Mouse (Mus musculus): Measurements from ENCODE around the gene Gm42906. TPM values are rescaled to one million over a fixed set of nuclear protein-coding genes. Genes with fewer than 3 reads are reported as not detected.

The Gm42906 gene
- total and polyA plus RNA-seq, 3 experiments = not detected

DNA sequence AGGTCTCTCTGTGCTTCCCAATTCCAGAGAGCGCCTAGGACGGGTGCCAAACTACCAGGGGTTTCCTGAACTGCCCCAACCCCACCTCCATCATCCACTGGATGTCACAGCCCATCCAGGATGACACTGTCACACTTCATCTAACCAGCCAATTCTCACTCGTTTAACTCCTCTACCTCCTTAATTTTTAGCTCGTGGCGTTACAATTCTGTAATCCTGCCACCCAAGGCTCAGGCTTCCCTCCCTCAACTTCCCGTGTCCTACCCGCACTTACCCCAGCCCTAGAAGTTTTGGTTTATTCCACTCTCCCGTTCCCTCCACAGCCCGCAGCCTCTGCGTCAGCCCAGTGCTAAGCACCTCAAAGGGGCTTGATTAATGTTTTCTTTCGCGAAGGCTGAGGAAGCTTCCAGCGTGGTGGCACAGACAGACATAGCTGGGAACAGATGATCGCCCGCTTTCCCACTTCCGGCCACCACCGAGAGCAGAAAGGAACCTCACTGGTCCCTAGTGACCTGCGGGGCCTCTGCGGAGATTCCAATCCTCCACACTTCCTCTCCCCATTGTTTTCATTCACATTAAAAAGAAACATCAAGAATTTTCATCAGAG, 319.6 kb downstream of the Gm42906 start:
- no peak for DNase-seq (ENCODE audit: low read depth, low spot score)
- H3K27me3 ChIP-seq (ENCODE audit: control insufficient read depth in 1 of 2, insufficient read depth in 2 of 2, low read length in 2 of 2) = no peaks in the 10 kb centered on the region
- H3K9me3 ChIP-seq (replicated peaks; ENCODE audit: insufficient read depth, low read length) = no peaks in the 10 kb centered on the region
- H3K27ac ChIP-seq (ENCODE audit: control insufficient read depth, low read depth, low read length) = no peak overlapping the region
- no peak overlapping the region for H3K4me3 ChIP-seq (ENCODE audit: control insufficient read depth in 1 of 2, insufficient read depth in 1 of 2, low read depth in 2 of 2, low read length in 2 of 2)
- H3K9ac ChIP-seq (ENCODE audit: control insufficient read depth, low read depth, low read length, poor library complexity, severe bottlenecking) = no peak overlapping the region
- H3K79me2 ChIP-seq (ENCODE audit: control insufficient read depth, insufficient read depth, low read length, poor library complexity) = no peaks in the 10 kb centered on the region
- H3K36me3 ChIP-seq (ENCODE audit: control insufficient read depth in 1 of 2, insufficient read depth in 2 of 2, low read length in 2 of 2) = no peaks in the 10 kb centered on the region
- no peaks in the 10 kb centered on the region for H3K4me1 ChIP-seq (ENCODE audit: control insufficient read depth in 1 of 2, insufficient read depth in 2 of 2, low read length in 2 of 2)
- no peak for TF ChIP-seq SMC3 (IDR thresholded peaks at IDR 0.05; ENCODE audit: low read depth, low read length)
- no peak for TF ChIP-seq CTCF (IDR thresholded peaks at IDR 0.05 in 2 of 3, conservative IDR thresholded peaks at IDR 0.05 in 1 of 3; ENCODE audit: control insufficient read depth in 1 of 3, insufficient read depth in 1 of 3, low read depth in 2 of 3, low read length in 3 of 3, poor library complexity in 1 of 3, severe bottlenecking in 1 of 3)
- no peak for TF ChIP-seq MAZ (IDR thresholded peaks at IDR 0.05; ENCODE audit: low read depth, low read length)
- TF ChIP-seq NRF1 (IDR thresholded peaks at IDR 0.05; ENCODE audit: insufficient read depth, low read depth, low read length, poor library complexity, severe bottlenecking) = no peak
- TF ChIP-seq ETS1 (IDR thresholded peaks at IDR 0.05; ENCODE audit: low read depth, low read length) = no peak
- TF ChIP-seq TBP (IDR thresholded peaks at IDR 0.05; ENCODE audit: low read depth, low read length) = no peak
- no peak for TF ChIP-seq MYC (IDR thresholded peaks at IDR 0.05; ENCODE audit: low read depth, low read length)
- TF ChIP-seq CHD2 (IDR thresholded peaks at IDR 0.05; ENCODE audit: low read length) = no peak
- TF ChIP-seq RAD21 (IDR thresholded peaks at IDR 0.05; ENCODE audit: low read depth, low read length) = no peak
- no peak for TF ChIP-seq USF1 (IDR thresholded peaks at IDR 0.05; ENCODE audit: low read depth, low read length)
- no peak for TF ChIP-seq GABPA (IDR thresholded peaks at IDR 0.05; ENCODE audit: low read depth, low read length)
- no peak for TF ChIP-seq KAT2A (conservative IDR thresholded peaks at IDR 0.05; ENCODE audit: low read depth, low read length)
- TF ChIP-seq MAFK (IDR thresholded peaks at IDR 0.05; ENCODE audit: borderline replicate concordance, low read depth, low read length) = no peak
- TF ChIP-seq ELF1 (IDR thresholded peaks at IDR 0.05; ENCODE audit: low read depth, low read length) = no peak

DNA sequence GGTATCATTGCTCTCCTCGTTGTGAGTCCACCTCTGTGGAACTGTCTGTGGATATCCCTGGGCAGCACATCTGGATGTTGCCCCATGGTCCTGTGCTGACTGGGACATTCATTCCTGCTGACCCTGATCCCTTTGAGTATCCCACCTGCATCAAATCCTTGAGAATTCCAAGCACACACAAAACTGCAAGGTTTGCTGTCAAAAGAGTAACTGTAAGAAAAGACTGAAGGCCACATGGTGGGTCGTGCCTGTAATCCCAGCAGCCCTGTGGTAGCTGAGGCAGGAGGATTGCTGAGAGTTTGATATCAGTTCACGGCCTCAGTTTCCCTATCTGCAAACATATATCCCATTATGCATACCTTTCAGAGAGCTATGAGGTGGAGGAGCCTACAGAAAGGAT, 321.1 kb downstream of the Gm42906 start:
- H3K79me2 ChIP-seq (ENCODE audit: control insufficient read depth, insufficient read depth, low read length, poor library complexity) = no peaks in the 10 kb centered on the region
- H3K9ac ChIP-seq (ENCODE audit: control insufficient read depth, low read depth, low read length, poor library complexity, severe bottlenecking) = no peak overlapping the region
- H3K9me3 ChIP-seq (replicated peaks; ENCODE audit: insufficient read depth, low read length) = no peaks in the 10 kb centered on the region
- no peaks in the 10 kb centered on the region for H3K36me3 ChIP-seq (ENCODE audit: control insufficient read depth in 1 of 2, insufficient read depth in 2 of 2, low read length in 2 of 2)
- no peak overlapping the region for H3K27ac ChIP-seq (ENCODE audit: control insufficient read depth, low read depth, low read length)
- no peak overlapping the region for H3K4me3 ChIP-seq (ENCODE audit: control insufficient read depth in 1 of 2, insufficient read depth in 1 of 2, low read depth in 2 of 2, low read length in 2 of 2)
- TF ChIP-seq MEF2A (IDR thresholded peaks at IDR 0.05; ENCODE audit: extremely low read depth, insufficient replicate concordance, low read depth, low read length, poor library complexity, severe bottlenecking) (no peak), HCFC1 (IDR thresholded peaks at IDR 0.05; ENCODE audit: low read depth, low read length) (no peak), MAFK (IDR thresholded peaks at IDR 0.05; ENCODE audit: borderline replicate concordance, low read depth, low read length) (no peak), MYC (IDR thresholded peaks at IDR 0.05; ENCODE audit: low read depth, low read length) (no peak), MAZ (IDR thresholded peaks at IDR 0.05; ENCODE audit: low read depth, low read length) (no peak), ZKSCAN1 (IDR thresholded peaks at IDR 0.05; ENCODE audit: low read depth, low read length) (no peak), ZNF384 (IDR thresholded peaks at IDR 0.05; ENCODE audit: low read depth, low read length) (no peak), UBTF (IDR thresholded peaks at IDR 0.05; ENCODE audit: borderline replicate concordance, insufficient read depth, low read depth, low read length) (no peak), RAD21 (IDR thresholded peaks at IDR 0.05; ENCODE audit: low read depth, low read length) (no peak), ELF1 (IDR thresholded peaks at IDR 0.05; ENCODE audit: low read depth, low read length) (no peak), ZC3H11A (IDR thresholded peaks at IDR 0.05; ENCODE audit: low read depth, low read length) (no peak)
- no peaks in the 10 kb centered on the region for H3K27me3 ChIP-seq (ENCODE audit: control insufficient read depth in 1 of 2, insufficient read depth in 2 of 2, low read length in 2 of 2)
- H3K4me1 ChIP-seq (ENCODE audit: control insufficient read depth in 1 of 2, insufficient read depth in 2 of 2, low read length in 2 of 2) = no peaks in the 10 kb centered on the region
- no peak for DNase-seq (ENCODE audit: low read depth, low spot score)

Measured in MEL (cell line).